In genomic region chr3:67587430-67587829, GRCm38 (mm10) we compare ENCODE assay signal across 18 mouse cellular contexts. TPM values are rescaled to one million over a fixed set of nuclear protein-coding genes. Genes with fewer than 3 reads are reported as not detected.
DNase-seq lines count a peak whose midpoint lies in the region; ATAC-seq and TF ChIP-seq lines count a peak whose summit lies in the region.
"Had no signal": no experiment of that assay in that cellular context is flagged by ENCODE, and none has a peak within 500 bp of the region (broad histone marks: within the 10 kb centered on the region; RNA-seq: fewer than 3 reads in every experiment).

No protein-coding gene starts in this region.

- no peaks in the 10 kb centered on the region for H3K9me3 ChIP-seq in MEL (replicated peaks; ENCODE audit: insufficient read depth, low read length)
- H3K9me3 ChIP-seq: hindbrain, embryonic 15.5 days; megakaryocyte, embryonic 14.5 days; neural tube, embryonic 12.5 days; stomach, embryonic 15.5 days had no signal

- intact Hi-C loops in heart, postnatal 10 days (cut with DNase I) = no loop called here
- intact Hi-C loops in heart, postnatal 25 days (cut with DNase I) = no loop called here

- no peak for TF ChIP-seq RAD21 in MEL (IDR thresholded peaks at IDR 0.05; ENCODE audit: low read depth, low read length)

- H3K27me3 ChIP-seq in MEL (ENCODE audit: control insufficient read depth in 1 of 2, insufficient read depth in 2 of 2, low read length in 2 of 2) = no peaks in the 10 kb centered on the region
- H3K27me3 ChIP-seq: hindbrain, embryonic 15.5 days; megakaryocyte, embryonic 14.5 days; neural tube, embryonic 12.5 days; stomach, embryonic 15.5 days had no signal

- peak; percentile 52 for ATAC-seq in megakaryocyte, adult 5-6 weeks (ENCODE audit: poor library complexity, severe bottlenecking)
- ATAC-seq: forebrain, embryonic 14.5 days; midbrain, embryonic 16.5 days had no signal

- peak; percentile 5 to 14 for DNase-seq in heart, postnatal 10 days
- DNase-seq in heart, postnatal 25 days (ENCODE audit: low spot score) = no peak
- DNase-seq in spleen, postnatal 36 days (ENCODE audit: low spot score in 2 of 2) = peak; percentile 10 to 14
- no peak for DNase-seq in spleen, postnatal 4 days (ENCODE audit: low spot score in 2 of 2)
- peak; percentile 31 for DNase-seq in MEL (ENCODE audit: low read depth, low spot score)
- DNase-seq in cerebellum, postnatal 10 days = no peak
- no peak for DNase-seq in lung, postnatal 25 days (ENCODE audit: low spot score)
- DNase-seq: cerebellum, adult 11-12 months; heart, postnatal 14 days; kidney, adult 11 months; right cerebral cortex, postnatal 4 days had no signal

- TF ChIP-seq CTCF in MEL (IDR thresholded peaks at IDR 0.05 in 2 of 3, conservative IDR thresholded peaks at IDR 0.05 in 1 of 3; ENCODE audit: control insufficient read depth in 1 of 3, insufficient read depth in 1 of 3, low read depth in 2 of 3, low read length in 3 of 3, poor library complexity in 1 of 3, severe bottlenecking in 1 of 3) = no peak

- peaks cover 6% of the 10 kb centered on the region for H3K79me2 ChIP-seq in MEL (ENCODE audit: control insufficient read depth, insufficient read depth, low read length, poor library complexity)

- peaks cover 4 to 13% of the 10 kb centered on the region in 2 experiments for H3K36me3 ChIP-seq in MEL (ENCODE audit: control insufficient read depth in 1 of 2, insufficient read depth in 2 of 2, low read length in 2 of 2)

- peaks cover 0 to 6% of the 10 kb centered on the region in 2 experiments; a peak in 2 of 4 replicates for H3K4me1 ChIP-seq in MEL (ENCODE audit: control insufficient read depth in 1 of 2, insufficient read depth in 2 of 2, low read length in 2 of 2)

- no peak for TF ChIP-seq POLR2A in MEL (IDR thresholded peaks at IDR 0.05; ENCODE audit: control insufficient read depth in 1 of 2, insufficient read depth in 1 of 2, low read depth in 1 of 2, low read length in 2 of 2, poor library complexity in 1 of 2)

- no peak overlapping the region for H3K27ac ChIP-seq in MEL (ENCODE audit: control insufficient read depth, low read depth, low read length)
- H3K27ac ChIP-seq: hindbrain, embryonic 15.5 days; neural tube, embryonic 12.5 days; stomach, embryonic 15.5 days had no signal

- no peak overlapping the region for H3K4me3 ChIP-seq in MEL (ENCODE audit: control insufficient read depth in 1 of 2, insufficient read depth in 1 of 2, low read depth in 2 of 2, low read length in 2 of 2)
- H3K4me3 ChIP-seq: hindbrain, embryonic 15.5 days; megakaryocyte, embryonic 14.5 days; neural tube, embryonic 12.5 days; stomach, embryonic 15.5 days had no signal

- TF ChIP-seq EP300 in MEL (IDR thresholded peaks at IDR 0.05; ENCODE audit: low read depth in 1 of 2, low read length in 2 of 2) = no peak

- H3K9ac ChIP-seq in MEL (ENCODE audit: control insufficient read depth, low read depth, low read length, poor library complexity, severe bottlenecking) = no peak overlapping the region
- H3K9ac ChIP-seq: hindbrain, embryonic 15.5 days; neural tube, embryonic 12.5 days; stomach, embryonic 15.5 days had no signal

TF ChIP-seq in MEL, 35 proteins besides CTCF, POLR2A, EP300 and RAD21:
- TF ChIP-seq USF1 (IDR thresholded peaks at IDR 0.05; ENCODE audit: low read depth, low read length) (peak; percentile 76), ZMIZ1 (IDR thresholded peaks at IDR 0.05; ENCODE audit: low read depth, low read length) (no peak)

RNA-seq across cellular contexts. Expression of gene Mfsd1, which starts 4.9 kb away (rescaled TPM):
- total RNA-seq in heart, postnatal 10 days (2021) = 10 to 100 TPM; 40.0 to 42.8 TPM
- 10 to 100 TPM; 22.5 to 26.9 TPM for total RNA-seq in heart, postnatal 25 days (2021)
- 39.6 and 39.7 TPM in 2 replicates for total RNA-seq in MEL (2012; rRNA removed)
- 10 to 100 TPM in 1 of 2 experiments, not detected in 1; 36.2 TPM for polyA plus RNA-seq in MEL (2012; ENCODE audit: insufficient read depth in 1 of 2, insufficient read length in 2 of 2, low read depth in 1 of 2, low replicate concordance in 2 of 2, missing spikeins in 1 of 2)
- total RNA-seq in megakaryocyte, adult 5-6 weeks (2015) = 94.3 and 108 TPM in 2 replicates
- total RNA-seq in megakaryocyte, adult 5-6 weeks (2017) = 248 and 267 TPM in 2 replicates

Comparison
In these comparisons a context has a peak if more than half of its experiments do, and no peak if none do; other contexts are left out.
1. DNase-seq: peak in heart, postnatal 10 days (2 of 2), spleen, postnatal 36 days (2 of 2) and MEL (single experiment); none in heart, postnatal 25 days (single experiment), spleen, postnatal 4 days (0 of 2), cerebellum, postnatal 10 days (0 of 2) and lung, postnatal 25 days (single experiment).